Mouse (Mus musculus) neural tube, embryonic 11.5 days (tissue): Measurements from ENCODE around the gene Pdia2. TPM values are rescaled to one million over a fixed set of nuclear protein-coding genes. Genes with fewer than 3 reads are reported as not detected.
"Not testable (repeated sequence)": the region's sequence is repeated elsewhere in the genome, so short reads cannot be mapped to it uniquely, and the experiment has no call there.

Experiments
- ATAC-seq: fragments of 200-750 bp; cut with Nextera tagmentation; 2 replicates; pipeline ENCODE4 v1.8.0; 2017; ENCODE audit warnings: moderate number of reproducible peaks, mild to moderate bottlenecking, moderate TSS enrichment, moderate library complexity; ENCODE audit not compliant: insufficient read depth, low FRiP score, low TSS enrichment
- DNase-seq: peaks from one replicate; pipeline ENCODE4 v3.0.0-alpha.2; 2015; ENCODE audit warnings: low spot score
- H3K27ac ChIP-seq: fragments of 300-500 bp; sonication (generic); 2 replicates; pipeline ENCODE4 v1.5.1; 2014; ENCODE audit warnings: low read depth, mild to moderate bottlenecking, low read length
- H3K27me3 ChIP-seq: fragments of 300-500 bp; sonication (generic); 2 replicates; pipeline ENCODE4 v1.6.1; 2014; ENCODE audit warnings: mild to moderate bottlenecking, low read length, mixed read lengths; ENCODE audit not compliant: control insufficient read depth, insufficient read depth
- H3K36me3 ChIP-seq: fragments of 300-500 bp; sonication (generic); 2 replicates; pipeline ENCODE4 v1.6.1; 2014; ENCODE audit warnings: mild to moderate bottlenecking, low read length, moderate library complexity, mixed read lengths; ENCODE audit not compliant: control insufficient read depth, insufficient read depth
- H3K4me1 ChIP-seq: fragments of 300-500 bp; sonication (generic); 2 replicates; pipeline ENCODE4 v1.6.1; 2014; ENCODE audit warnings: low read length, mixed read lengths; ENCODE audit not compliant: control insufficient read depth, insufficient read depth
- H3K4me2 ChIP-seq: fragments of 300-500 bp; sonication (generic); 2 replicates; pipeline ENCODE4 v1.6.1; 2014; ENCODE audit warnings: low read depth, mild to moderate bottlenecking, moderate library complexity
- H3K4me3 ChIP-seq: fragments of 300-500 bp; sonication (generic); 2 replicates; pipeline ENCODE4 v1.5.1; 2014; ENCODE audit warnings: low read depth, low read length
- H3K9ac ChIP-seq: fragments of 300-500 bp; sonication (generic); 2 replicates; pipeline ENCODE4 v1.6.1; 2014; ENCODE audit warnings: mild to moderate bottlenecking, low read length
- H3K9me3 ChIP-seq: fragments of 300-500 bp; sonication (generic); 2 replicates; pipeline ENCODE4 v1.6.1; 2016; ENCODE audit warnings: low read length; ENCODE audit not compliant: control insufficient read depth
- WGBS: fragments of 180-500 bp; shearing (Covaris S2); extraction: QIAGEN DNeasy Blood & Tissue Kit; methylation state at CpG from one replicate; pipeline ENCODE4 v1.1.7; 2014; 5-methylcytosine and 5-hydroxymethylcytosine counted together
- polyA plus RNA-seq: library from polyadenylated mRNA; unstranded; fragments of >200 nt; fragmentation: Nextera tagmentation; extraction: Ambion mirVana; gene quantifications from 2 replicates; pipeline ENCODE4 v1.2.1, GENCODE M21; 2014

Pdia2 gene
- polyA plus RNA-seq, 1 experiment from 2014 or later = 0.27 TPM

DNA sequence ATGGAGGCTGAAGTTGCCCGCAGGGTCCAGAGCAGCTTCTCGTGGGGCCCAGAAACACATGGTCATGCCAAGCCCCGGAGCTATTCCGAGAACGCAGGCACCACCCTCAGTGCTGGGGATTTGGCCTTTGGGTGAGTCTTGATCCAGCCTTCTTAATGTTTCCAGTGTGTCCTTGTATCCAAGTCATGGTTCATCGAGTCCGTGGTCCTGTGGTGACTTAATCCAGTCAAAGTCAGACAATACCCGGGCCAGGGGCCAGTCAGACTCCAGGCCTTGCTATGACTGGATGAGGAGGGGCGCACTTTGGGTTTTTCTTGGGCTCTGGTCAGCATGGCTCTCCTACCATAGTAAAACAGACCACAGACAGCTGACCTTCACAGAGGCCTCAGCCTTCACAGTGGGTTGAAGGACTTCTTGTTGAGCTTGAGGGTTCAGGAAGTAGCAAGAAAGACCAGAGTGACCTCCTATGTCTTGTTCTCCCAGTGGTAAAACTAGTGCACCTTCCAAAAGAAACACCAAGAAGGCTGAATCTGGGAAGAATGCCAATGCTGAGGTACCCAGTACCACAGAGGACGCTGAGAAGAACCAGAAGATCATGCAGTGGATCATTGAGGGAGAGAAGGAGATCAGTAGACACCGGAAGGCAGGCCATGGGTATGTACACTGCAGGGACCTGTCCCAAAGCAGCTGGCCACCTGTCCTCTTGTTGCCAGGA, 10.6 kb downstream of the Pdia2 start:
- Histone ChIP-seq H3K27me3 (no peaks in the 10 kb centered on the region), H3K4me2 (no peak overlapping the region), H3K9me3 (no peaks in the 10 kb centered on the region), H3K36me3 (peaks cover 20% of the 10 kb centered on the region), H3K4me3 (no peak overlapping the region), H3K27ac (no peak overlapping the region), H3K4me1 (no peaks in the 10 kb centered on the region), H3K9ac (no peak overlapping the region)
- 93% methylated on average over 11 of the region's 11 CpGs for WGBS
- ATAC-seq (no peak), DNase-seq (no peak)

DNA sequence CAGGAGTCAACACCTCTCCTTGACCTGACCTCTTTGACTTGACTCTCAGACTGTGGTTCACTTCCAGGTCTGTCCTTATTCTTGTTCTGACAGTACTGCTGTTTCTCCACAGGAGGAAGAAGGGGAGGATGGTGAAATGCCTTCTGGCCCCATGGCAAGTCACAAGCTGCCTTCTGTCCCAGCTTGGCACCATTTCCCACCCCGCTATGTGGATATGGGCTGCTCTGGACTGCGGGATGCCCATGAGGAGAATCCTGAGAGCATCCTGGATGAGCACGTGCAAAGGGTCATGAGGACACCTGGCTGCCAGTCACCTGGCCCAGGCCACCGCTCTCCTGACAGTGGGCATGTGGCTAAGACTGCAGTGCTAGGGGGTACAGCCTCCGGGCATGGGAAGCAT, 11.3 kb downstream of the Pdia2 start:
- 94% methylated on average over 5 of the region's 5 CpGs for WGBS
- Histone ChIP-seq H3K9ac (no peak overlapping the region), H3K9me3 (no peaks in the 10 kb centered on the region), H3K36me3 (peaks cover 20% of the 10 kb centered on the region), H3K27ac (no peak overlapping the region), H3K4me3 (no peak overlapping the region), H3K27me3 (no peaks in the 10 kb centered on the region), H3K4me2 (no peak overlapping the region), H3K4me1 (no peaks in the 10 kb centered on the region)
- ATAC-seq (no peak), DNase-seq (no peak)

DNA sequence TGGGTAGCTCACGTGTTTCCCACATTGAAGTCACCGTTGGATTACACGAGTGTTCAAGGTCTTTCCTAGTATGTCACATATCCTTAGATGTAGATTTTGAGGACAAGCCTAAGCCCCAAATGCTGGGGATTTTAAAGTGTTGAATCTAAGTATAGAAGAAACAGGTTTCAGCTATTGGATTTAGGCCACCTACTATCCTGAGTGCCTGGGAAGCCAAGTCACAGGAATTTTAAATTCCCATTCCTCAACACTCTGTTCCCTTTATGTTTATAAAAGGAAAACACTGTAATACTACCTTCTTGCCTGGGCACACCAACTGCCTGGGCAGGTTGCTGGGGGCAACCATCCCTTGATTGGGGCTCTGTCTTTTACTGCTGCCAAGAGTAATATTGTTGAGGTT, 17.7 kb downstream of the Pdia2 start:
- Histone ChIP-seq H3K4me1 (no peaks in the 10 kb centered on the region), H3K36me3 (peaks cover 10% of the 10 kb centered on the region), H3K4me2 (no peak overlapping the region), H3K27me3 (no peaks in the 10 kb centered on the region), H3K27ac (no peak overlapping the region), H3K4me3 (no peak overlapping the region), H3K9me3 (no peaks in the 10 kb centered on the region), H3K9ac (no peak overlapping the region)
- no peak for DNase-seq
- WGBS = 98% methylated on average over 3 of the region's 3 CpGs
- no peak for ATAC-seq

DNA sequence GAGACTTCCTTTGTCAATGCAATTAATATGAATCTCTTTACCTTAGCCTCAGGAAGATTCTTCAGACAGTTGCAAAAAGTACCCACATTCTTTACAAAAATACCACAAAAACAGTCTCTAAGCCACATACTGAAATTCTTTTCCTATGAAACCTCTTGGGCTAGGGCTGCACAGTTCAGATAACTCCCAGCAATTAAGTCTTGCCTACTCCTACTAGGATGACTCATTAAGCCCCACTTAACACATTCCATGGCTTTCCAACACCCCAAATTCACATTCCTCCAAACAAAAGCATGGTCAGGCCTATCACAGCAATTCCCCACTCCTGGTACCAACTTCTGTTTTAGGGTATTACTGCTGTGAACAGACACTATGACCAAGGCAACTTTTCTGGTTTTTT, 20.3 kb downstream of the Pdia2 start:
- no peak overlapping the region for H3K9ac ChIP-seq
- peaks cover 7% of the 10 kb centered on the region for H3K36me3 ChIP-seq
- no peaks in the 10 kb centered on the region for H3K27me3 ChIP-seq
- no peak overlapping the region for H3K4me3 ChIP-seq
- H3K9me3 ChIP-seq = no peaks in the 10 kb centered on the region
- no peak for DNase-seq
- H3K4me2 ChIP-seq = no peak overlapping the region
- ATAC-seq = no peak
- no peak overlapping the region for H3K27ac ChIP-seq
- H3K4me1 ChIP-seq = no peaks in the 10 kb centered on the region

DNA sequence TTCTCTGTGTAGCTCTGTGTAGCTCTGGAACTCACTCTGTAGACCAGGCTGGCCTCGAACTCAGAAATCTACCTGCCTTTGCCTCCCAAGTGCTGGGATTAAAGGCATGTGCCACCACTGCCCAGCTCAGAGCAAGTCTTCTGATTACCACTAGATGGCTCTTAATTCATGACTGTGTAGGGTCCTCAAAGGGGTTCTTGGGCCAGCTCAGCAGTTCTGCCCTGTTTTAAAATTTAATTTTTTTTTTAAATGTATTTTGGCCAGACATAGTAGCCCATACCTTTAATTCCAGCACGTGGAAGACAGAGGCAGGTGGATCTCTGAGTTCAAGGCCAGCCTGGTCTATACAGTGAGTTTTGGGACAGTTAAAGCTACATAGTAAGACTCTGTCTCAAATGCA, 23.6 kb downstream of the Pdia2 start:
- not testable (repeated sequence) for ATAC-seq, H3K36me3 ChIP-seq
- WGBS = 91% methylated on average over 2 of the region's 2 CpGs

DNA sequence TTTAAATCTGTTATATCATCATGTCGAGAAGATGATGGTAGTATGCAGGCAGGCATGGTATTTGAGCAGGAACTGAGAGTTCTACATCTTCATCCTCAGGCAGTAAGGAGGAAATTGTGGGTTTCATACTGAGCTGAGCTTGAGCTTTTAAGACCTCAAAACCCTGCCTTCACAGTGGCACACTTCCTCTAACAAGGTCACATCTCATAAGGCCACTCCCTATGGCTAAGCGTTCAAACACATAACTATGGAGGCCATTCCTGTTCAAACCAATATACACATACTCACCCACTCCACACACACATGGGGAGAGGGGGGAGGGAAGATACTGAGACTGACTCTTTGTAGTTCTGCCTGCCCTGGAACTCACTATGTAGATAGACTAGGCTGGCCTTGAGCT, 30.8 kb downstream of the Pdia2 start:
- Histone ChIP-seq H3K27me3 (no peaks in the 10 kb centered on the region), H3K4me1 (no peaks in the 10 kb centered on the region), H3K9me3 (no peaks in the 10 kb centered on the region), H3K9ac (no peak overlapping the region), H3K27ac (no peak overlapping the region), H3K4me2 (no peak overlapping the region), H3K36me3 (no peaks in the 10 kb centered on the region), H3K4me3 (no peak overlapping the region)
- WGBS = 96% methylated on average over 2 of the region's 2 CpGs
- no peak for DNase-seq
- ATAC-seq = no peak

More for the DNA sequence above, 23.6 kb downstream of the Pdia2 start:
- H3K9ac ChIP-seq, H3K27me3 ChIP-seq, H3K9me3 ChIP-seq, H3K27ac ChIP-seq, H3K4me2 ChIP-seq, DNase-seq, H3K4me1 ChIP-seq, H3K4me3 ChIP-seq: not testable (repeated sequence)

DNA sequence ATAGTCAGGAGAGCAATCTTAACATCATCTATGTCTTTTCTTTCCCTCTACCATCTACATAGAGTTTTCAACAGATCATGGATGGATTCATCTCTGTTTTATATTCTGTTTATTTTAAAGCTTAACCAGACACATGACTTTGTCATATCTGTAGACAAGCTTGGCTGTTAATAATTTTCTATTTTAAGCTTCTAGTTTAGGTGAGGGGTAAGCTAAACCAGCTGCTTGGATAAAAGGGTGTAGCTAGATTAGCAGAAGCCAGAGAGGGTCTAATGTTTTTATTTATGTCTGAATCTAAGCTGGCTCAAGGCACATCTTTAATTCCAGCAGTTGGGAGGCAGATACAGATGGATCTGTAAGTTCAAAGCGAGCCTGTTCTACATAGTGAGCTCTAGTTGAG, 36.2 kb downstream of the Pdia2 start:
- no peaks in the 10 kb centered on the region for H3K4me1 ChIP-seq
- H3K9ac ChIP-seq = no peak overlapping the region
- DNase-seq (no peak), ATAC-seq (no peak)
- no peaks in the 10 kb centered on the region; the same call in 1 of the 2 replicates for H3K36me3 ChIP-seq
- H3K4me2 ChIP-seq = no peak overlapping the region
- H3K27me3 ChIP-seq = no peaks in the 10 kb centered on the region
- H3K4me3 ChIP-seq = no peak overlapping the region
- 86% methylated on average over 1 of the region's 1 CpGs for WGBS
- no peaks in the 10 kb centered on the region for H3K9me3 ChIP-seq
- H3K27ac ChIP-seq = no peak overlapping the region

DNA sequence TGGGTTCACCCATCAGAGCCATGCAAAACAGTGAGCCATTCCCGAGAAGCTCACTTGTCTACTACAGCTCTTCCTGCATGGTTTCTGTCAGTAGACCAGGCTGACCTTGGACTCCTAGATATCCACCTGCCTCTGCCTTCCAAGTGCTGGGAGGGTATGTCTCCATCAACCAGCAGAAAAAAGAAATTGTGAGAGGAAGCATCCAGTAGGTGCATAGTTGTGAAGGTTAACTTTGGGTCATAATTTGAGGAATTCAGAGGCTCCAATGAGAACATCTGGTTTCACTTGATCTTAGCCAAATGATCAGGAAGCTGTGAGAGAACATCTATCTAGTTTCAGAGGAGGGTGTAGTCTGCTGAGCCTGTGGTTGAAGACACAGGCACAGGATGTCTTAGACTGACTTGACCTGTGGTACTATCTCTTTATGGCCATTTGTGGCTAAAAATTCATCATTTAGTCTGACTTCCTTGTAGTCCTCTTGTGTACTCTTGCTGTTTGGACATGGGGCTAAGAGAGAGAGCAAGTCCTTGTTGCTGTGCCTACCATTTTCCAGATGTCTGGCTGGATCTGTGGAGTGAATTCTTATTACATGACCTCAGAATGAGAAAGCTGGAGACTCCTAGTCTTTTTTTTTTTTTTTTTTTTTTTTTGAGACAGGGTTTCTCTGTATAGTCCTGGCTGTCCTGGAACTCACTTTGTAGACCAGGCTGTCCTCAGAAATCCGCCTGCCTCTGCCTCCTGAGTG, 46.8 kb downstream of the Pdia2 start:
- no peaks in the 10 kb centered on the region for H3K27me3 ChIP-seq
- H3K4me1 ChIP-seq = no peaks in the 10 kb centered on the region
- H3K4me2 ChIP-seq = no peak overlapping the region
- ATAC-seq (no peak), DNase-seq (no peak)
- no peak overlapping the region for H3K9ac ChIP-seq
- H3K27ac ChIP-seq = no peak overlapping the region
- 88% methylated on average over 2 of the region's 2 CpGs for WGBS
- peaks cover 10% of the 10 kb centered on the region for H3K36me3 ChIP-seq
- H3K4me3 ChIP-seq = no peak overlapping the region
- no peaks in the 10 kb centered on the region; the same call in 1 of the 2 replicates for H3K9me3 ChIP-seq

DNA sequence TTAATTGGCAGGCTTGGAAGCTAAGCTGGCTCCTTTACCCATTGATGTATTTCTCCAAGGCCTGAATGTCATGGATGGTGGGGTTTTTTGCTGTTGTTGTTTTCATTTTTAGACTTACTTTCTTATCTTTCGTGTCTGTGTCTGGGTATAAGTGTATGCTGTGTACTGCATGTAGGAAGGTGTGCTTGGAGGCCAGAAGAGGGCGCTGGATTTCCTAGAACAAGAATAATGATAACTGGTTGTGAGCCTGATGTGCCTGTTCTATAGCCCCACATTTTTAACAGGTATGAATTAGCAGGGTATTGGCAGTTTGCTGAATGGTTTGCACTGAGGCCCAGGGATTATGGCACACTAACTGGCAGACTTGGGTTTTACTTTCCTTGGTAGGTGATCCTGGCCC, 49.8 kb downstream of the Pdia2 start:
- WGBS = 82% methylated on average over 2 of the region's 2 CpGs
- Histone ChIP-seq H3K4me2 (no peak overlapping the region), H3K9ac (no peak overlapping the region), H3K36me3 (peaks cover 13% of the 10 kb centered on the region), H3K4me1 (no peaks in the 10 kb centered on the region), H3K27me3 (no peaks in the 10 kb centered on the region), H3K27ac (no peak overlapping the region), H3K4me3 (no peak overlapping the region), H3K9me3 (no peaks in the 10 kb centered on the region; the same call in 1 of the 2 replicates)
- no peak for ATAC-seq
- DNase-seq = no peak
